Mouse (Mus musculus) inflammation-experienced regulatory T-cells, adult 6 months (primary cell): ENCODE measurements around the gene Trappc12. TPM values are rescaled to one million over a fixed set of nuclear protein-coding genes. Genes with fewer than 3 reads are reported as not detected.

ENCODE experiments used
- ATAC-seq: one replicate; pipeline ENCODE4 v1.8.0; 2017
- polyA plus RNA-seq, 3 experiments: library from polyadenylated mRNA; unstranded; fragments of 100-300 nt; shearing (Covaris generic); gene quantifications; one replicate each; pipeline ENCODE4 v1.2.1; 2017

Trappc12 gene
- polyA plus RNA-seq, 3 experiments from 2014 or later: 31.7 to 58.8 (median 40.1) TPM

- ATAC-seq: no peak
Observed at GRCm38 (mm10) chr12:28732631-28733030, 17.6 kb downstream of the Trappc12 start.

DNA sequence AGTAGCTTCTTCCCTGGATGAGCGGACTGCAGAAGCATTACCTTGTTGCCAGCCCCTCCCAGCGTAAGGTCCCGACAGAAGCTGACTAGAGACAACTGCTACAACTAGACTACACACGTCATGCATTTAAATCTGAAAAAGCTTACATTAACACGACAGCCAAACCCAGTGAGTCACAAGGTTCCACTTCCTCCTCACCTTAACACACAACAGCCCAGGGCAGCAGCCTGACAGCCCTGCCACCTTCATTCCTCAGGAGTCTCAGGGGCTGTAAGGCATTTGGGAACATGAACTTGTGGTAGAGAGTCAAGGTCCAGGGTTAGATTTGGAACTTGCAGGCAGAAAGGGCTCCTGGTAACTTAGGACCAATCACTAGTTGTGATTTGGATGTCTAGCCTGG, 23.2 kb downstream of the Trappc12 start:
- ATAC-seq: peak; percentile 47

DNA sequence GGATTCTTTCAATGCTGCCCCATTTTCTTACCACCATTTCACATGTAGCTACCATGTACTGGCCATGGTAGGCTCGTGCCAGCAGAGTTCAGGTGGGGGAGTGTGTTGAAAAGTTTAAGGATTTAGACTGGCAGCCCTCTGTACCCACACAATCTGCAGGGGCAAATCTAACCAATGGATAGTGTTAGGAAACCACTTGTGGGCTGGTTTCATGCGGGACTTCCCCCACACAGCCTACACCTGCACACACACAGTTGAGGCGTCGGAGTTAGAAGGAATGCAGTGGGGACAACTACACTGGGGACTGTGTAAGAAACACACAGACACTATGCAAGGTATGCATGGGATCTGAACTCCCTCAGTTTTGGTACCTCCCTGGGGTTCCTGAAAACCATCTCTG, 24.1 kb downstream of the Trappc12 start:
- ATAC-seq: peak; percentile 70

GRCm38 (mm10) chr12:28724366-28724765, 25.9 kb downstream of the Trappc12 start:
- no peak for ATAC-seq

DNA sequence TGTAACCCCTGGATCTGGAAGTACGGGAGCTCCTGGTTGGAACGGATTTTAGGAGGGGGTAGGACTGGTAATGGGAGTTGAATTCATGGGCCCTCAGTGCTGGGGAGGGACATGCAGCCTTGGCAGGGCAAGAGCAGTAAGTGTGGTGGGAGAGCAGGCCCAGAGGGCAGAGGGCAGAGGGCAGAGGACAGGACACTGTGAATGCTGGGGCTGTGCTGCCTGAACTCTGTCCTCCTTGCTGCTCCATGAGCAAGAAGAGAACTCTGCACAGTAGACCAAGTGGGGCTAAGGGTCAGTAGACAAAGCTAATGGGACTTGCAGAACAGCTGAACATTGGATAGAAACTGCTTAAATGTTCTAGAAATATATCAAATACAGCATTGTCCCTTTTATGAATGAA, 32.2 kb downstream of the Trappc12 start:
- no peak for ATAC-seq

- no peak for ATAC-seq
Observed at GRCm38 (mm10) chr12:28717066-28717465, 33.2 kb downstream of the Trappc12 start.

DNA sequence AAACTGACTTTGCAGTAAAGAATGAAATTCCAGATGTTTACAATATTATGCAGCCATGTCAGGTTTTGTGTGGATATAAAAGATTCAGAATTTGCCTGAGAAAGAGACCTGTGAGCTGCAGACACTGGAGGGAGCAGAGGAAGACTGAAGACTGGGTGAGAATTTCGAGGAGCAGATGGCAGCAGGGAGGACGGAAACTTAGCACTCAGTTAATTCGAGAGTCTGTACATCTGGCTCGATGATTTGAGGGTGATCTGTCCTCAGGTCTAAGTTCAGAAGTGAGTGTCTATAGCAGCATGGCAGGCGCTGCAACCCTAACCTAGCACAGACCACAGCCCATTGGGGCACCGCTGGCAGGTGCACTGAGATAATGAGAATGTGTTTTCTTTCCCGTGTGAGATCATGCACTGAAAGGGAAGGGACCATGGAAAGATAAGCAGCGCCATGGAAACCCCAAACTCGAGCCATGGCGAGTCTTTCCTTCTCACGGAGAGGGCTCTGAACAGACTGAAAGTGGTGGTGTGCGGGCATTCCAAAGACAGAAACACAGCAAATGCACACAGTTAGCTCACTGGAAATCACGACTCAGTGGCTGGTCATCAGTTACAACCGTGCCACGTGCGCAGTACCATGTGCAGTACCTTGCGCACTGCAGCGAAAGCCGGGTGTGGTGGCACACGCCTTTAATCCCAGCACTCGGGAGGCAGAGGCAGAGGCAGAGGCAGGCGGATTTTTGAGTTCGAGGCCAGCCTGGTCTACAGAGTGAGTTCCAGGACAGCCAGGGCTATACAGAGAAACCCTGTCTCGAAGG, 35.2 kb downstream of the Trappc12 start:
- no peak for ATAC-seq

DNA sequence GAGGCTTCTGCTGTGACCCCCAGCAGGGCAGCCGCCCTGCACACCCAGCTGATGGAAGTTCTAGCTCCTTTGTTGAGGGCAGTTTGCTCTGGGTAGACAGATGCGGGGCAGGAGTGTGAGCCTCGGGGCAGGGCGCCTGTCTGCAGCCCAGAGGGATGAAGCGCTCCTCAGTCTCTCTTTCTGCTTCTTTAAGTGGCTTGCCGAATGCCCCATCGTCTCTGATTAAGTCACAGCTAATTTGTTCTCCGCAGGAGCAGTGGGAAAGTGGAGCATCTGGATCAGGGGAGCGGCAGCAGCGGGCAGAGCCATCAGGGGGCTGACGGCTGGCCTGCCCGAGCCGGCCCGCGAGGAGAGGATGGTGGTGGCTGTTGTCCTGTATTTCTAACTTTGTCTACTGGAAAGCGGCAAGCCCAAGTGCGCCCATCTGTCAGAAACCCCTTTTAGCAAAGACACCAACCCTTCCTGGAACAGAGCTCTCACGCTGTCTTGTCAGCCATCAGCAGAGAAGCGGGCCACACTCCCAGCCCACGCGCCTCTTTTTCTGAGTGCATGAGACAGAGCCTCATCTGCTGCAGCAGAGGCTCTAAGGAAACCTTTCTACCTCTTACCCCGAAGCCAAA, 39.6 kb downstream of the Trappc12 start:
- ATAC-seq: no peak

DNA sequence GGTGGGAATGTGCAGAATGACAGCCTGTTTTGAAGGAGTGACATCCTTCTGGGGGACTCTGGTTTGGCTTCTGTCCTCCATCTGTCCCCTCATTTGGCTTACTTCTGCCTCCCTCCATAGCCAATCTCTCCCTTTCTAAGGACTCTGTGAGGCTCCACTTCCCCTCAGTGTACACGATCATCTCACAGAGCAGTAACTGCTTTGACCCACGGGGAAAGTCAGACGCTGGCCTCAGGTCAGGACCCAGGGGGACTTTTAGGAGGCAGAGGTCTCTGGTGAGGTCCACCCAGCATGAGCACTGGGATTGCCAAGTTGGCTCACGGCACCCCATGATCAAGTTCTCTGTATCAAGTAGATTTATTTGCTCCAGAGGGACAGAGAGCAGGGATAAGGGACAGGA, 42.1 kb downstream of the Trappc12 start:
- no peak for ATAC-seq

DNA sequence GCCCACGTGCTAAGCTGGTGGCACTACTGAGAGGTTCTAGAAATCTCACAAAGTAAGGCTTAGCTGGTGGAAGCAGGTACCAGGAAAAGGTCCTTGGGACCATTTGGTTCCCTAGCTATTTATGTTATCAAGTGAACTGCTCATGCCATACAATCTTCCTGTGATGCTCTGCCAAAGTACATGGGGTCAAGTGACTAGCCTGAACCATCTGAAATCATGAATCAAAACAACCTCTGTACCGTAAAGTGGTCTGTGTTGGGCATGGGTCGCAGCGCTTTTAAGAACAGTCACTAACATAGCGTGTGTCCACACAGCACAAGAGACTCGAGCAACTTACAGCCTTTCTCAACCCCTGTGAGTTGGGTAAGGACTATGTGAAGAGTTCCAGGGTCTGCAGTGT, 45.1 kb downstream of the Trappc12 start:
- no peak for ATAC-seq

GRCm38 (mm10) chr12:28704381-28704780, 45.9 kb downstream of the Trappc12 start:
- no peak for ATAC-seq

DNA sequence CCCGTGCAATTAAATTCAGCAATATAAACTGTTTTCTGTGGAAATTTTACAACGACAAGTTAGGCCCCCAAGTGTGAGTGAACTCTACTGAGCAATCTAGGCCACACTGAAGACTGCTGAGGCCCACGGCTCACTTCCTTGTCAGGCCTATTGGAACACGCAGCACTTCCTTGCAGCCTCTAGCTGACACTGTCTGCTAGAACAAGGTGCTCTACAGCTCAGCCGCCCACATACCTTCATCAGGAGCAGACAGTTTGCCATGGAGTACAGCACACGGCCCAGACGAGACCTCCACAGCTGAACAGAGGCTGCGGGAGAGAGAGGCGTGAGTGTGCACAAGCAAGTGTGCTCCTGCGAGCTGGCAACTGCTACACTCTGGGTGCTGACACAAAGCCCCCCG, 49.0 kb downstream of the Trappc12 start:
- ATAC-seq: peak; percentile 30

- ATAC-seq: peak; percentile 52
Observed at GRCm38 (mm10) chr12:28700561-28701025, 49.7 kb downstream of the Trappc12 start.

DNA sequence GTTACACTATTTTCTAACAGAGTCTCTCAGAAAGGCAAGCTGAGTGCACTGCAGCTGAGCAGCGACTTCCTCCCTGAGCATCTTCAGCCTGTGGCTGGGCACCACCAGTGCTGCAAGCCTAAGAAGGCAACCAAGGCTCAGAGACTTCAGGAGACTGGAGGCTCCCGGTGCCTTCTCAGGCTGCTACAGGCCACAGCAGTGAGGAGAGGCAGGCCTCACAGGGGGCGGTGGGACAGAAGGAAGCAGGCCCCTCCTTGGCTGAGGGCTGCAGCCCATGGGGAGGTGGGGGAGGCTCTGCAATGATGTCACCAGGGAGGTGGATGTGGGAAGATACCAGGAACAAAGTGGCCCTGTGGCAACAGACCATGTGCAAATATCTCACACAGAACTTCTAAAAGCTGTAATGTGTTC, 50.2 kb downstream of the Trappc12 start:
- peak; percentile 67 for ATAC-seq

DNA sequence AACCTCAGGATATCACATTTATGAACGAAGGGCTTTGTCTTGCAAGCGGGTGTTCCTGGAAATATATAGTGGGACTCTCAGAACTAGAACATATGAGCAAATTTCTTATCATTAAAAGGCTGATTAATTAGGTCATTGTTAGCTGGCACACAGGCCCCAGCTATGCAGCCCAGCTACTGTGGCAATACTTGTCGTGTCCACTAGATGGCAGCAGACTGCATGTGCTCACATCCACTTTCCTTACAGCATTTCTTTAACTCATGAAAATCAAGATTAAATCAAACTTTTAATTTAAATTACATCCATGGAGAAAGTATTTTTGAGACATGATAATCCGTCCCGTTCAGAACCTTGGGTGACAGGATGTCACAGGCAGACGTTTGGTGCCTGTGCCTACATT, 50.6 kb downstream of the Trappc12 start:
- peak; percentile 45 for ATAC-seq

GRCm38 (mm10) chr12:28699086-28699485, 51.2 kb downstream of the Trappc12 start:
- no peak for ATAC-seq

- ATAC-seq: no peak
Observed at GRCm38 (mm10) chr12:28697821-28698595, 52.3 kb downstream of the Trappc12 start.

DNA sequence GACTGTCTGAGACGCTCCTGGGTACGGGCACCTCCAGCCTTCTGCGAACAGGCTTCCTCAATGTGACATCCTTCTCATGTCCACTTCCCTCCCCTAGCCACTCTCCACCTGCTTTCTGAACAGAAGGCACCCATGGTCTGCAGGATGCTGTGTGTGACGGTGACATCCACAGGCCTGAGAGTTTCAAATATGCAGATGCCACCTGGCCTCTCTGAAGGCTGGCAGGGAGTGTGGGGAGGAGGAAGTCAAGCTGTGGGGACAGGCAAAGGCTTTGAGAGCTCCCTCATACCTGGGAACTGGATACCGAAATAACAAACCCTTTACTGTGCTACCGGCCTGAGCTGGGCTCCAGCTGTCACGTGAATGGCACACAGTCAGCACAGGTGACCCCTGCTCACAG, 55.5 kb downstream of the Trappc12 start:
- ATAC-seq: no peak

DNA sequence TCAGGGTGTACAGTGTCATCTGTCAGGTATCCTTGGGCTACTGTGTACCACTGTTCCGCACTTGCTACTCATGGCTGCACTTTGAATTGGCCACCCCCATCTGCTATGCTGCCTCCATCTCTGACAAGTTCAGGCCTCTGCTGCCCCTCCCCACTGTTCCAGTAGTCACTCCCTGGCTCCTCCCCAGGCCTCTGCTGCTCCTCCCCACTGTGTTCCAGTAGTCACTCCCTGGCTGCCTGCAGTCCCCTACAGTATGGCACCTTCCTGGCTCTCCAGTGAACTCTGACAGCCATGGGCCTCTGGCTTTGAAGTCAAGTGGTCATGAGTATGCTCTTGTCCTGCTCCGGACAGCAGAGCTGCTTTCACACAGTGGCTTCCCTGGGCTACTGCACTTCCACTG, 56.0 kb downstream of the Trappc12 start:
- ATAC-seq: no peak

DNA sequence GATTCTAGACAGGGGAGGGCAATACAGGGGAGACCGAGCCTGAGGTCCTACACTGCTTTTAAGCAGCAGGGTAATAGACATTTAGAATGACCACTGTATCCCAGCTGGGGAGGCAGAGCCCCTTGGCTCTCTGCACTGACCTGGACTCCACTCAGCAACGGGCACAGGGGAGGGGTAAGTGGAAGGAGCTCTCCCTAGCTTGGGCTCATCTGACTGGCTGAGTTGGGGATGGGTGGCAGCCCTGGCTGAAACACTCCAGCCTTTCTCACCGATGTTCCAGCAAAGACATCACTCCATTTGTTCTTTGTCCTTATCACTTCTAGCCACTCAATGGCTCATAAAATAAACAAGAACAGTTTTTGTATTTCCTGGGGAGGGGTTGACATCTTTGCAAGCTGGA, 56.5 kb downstream of the Trappc12 start:
- ATAC-seq: no peak

- ATAC-seq: no peak
Observed at GRCm38 (mm10) chr12:28690730-28691129, 59.5 kb downstream of the Trappc12 start.

DNA sequence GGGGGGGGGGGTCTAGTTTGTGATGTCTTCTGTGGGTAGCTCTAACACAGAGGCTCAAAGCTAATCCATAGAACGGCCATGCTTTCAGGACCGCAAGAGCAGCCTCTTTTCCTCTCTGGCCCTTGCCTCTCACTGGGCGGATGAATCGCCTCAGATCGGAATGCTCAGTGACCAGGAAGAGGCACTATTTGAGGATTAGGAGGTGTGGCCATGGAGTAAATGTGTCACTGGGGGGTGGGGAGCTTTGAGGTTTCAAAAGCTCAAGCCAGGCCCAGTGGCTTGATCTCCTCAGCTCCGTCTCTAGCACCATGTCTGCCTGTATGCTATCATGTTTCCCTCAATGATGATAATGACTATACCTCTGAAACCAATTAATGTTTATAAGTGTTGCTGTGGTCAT, 61.3 kb downstream of the Trappc12 start:
- no peak for ATAC-seq

GRCm38 (mm10) chr12:28686199-28686879, 63.9 kb downstream of the Trappc12 start:
- no peak for ATAC-seq
